Mouse (Mus musculus) liver, embryonic 14.5 days (tissue): ENCODE measurements around the gene Cacng8. TPM values are rescaled to one million over a fixed set of nuclear protein-coding genes. Genes with fewer than 3 reads are reported as not detected.

Source experiments
- ATAC-seq: fragments of 200-750 bp; cut with Nextera tagmentation; 2 replicates; pipeline ENCODE4 v1.8.0; 2017; ENCODE audit warnings: moderate number of reproducible peaks, mild to moderate bottlenecking, moderate library complexity; ENCODE audit not compliant: insufficient read depth
- DNase-seq, 3 experiments: peaks; one replicate each; pipeline ENCODE4 v3.0.0-alpha.2; 2012 to 2013; ENCODE audit warnings: low read depth in 3 of 3, low spot score in 3 of 3
- H3K27ac ChIP-seq: fragments of 300-500 bp; sonication (generic); 2 replicates; pipeline ENCODE4 v1.5.1; 2014; ENCODE audit warnings: moderate library complexity, mild to moderate bottlenecking, control low read depth, inconsistent platforms
- H3K27me3 ChIP-seq: fragments of 300-500 bp; sonication (generic); 2 replicates; pipeline ENCODE4 v1.6.1; 2014; ENCODE audit warnings: mild to moderate bottlenecking, low read length, moderate library complexity; ENCODE audit not compliant: control insufficient read depth, insufficient read depth
- H3K36me3 ChIP-seq: fragments of 300-500 bp; sonication (generic); replicated peaks from 2 replicates; pipeline ENCODE4 v1.6.1; 2014; ENCODE audit warnings: low read depth; ENCODE audit not compliant: control insufficient read depth, insufficient read depth
- H3K4me1 ChIP-seq, 2 experiments: fragments of 200-500 bp in 1 of 2; fragments of 300-500 bp in 1 of 2; sonication (generic) in 1 of 2; replicated peaks; 2 replicates each; pipeline ENCODE4 v1.6.1; 2012 to 2014; ENCODE audit warnings: antibody characterized with exemption in 1 of 2, inconsistent platforms in 1 of 2, low read length in 1 of 2; ENCODE audit not compliant: control insufficient read depth in 2 of 2, insufficient read depth in 2 of 2
- H3K4me2 ChIP-seq: fragments of 300-500 bp; sonication (generic); 2 replicates; pipeline ENCODE4 v1.6.1; 2014; ENCODE audit warnings: low read depth, mild to moderate bottlenecking, control low read depth, moderate library complexity
- H3K4me3 ChIP-seq, 2 experiments: fragments of 200-500 bp in 1 of 2; fragments of 300-500 bp in 1 of 2; sonication (generic) in 1 of 2; 2 replicates each; pipeline ENCODE4 v1.5.1; 2012 to 2014; ENCODE audit warnings: low read depth in 2 of 2, low read length in 2 of 2, mild to moderate bottlenecking in 2 of 2, control low read depth in 1 of 2, inconsistent platforms in 1 of 2, moderate library complexity in 1 of 2; ENCODE audit not compliant: insufficient read depth in 1 of 2
- H3K9ac ChIP-seq: fragments of 300-500 bp; sonication (generic); replicated peaks from 2 replicates; pipeline ENCODE4 v1.6.1; 2014; ENCODE audit warnings: mild to moderate bottlenecking, control low read depth, moderate library complexity
- H3K9me3 ChIP-seq: fragments of 300-500 bp; sonication (generic); 2 replicates; pipeline ENCODE4 v1.6.1; 2016; ENCODE audit warnings: low read length, mixed read lengths; ENCODE audit not compliant: control insufficient read depth
- CTCF ChIP-seq: IDR thresholded peaks from 2 replicates; pipeline ENCODE4 v1.5.1; 2016; ENCODE audit warnings: antibody characterized with exemption, low read depth, control low read depth
- EP300 ChIP-seq: IDR thresholded peaks from 2 replicates; pipeline ENCODE4 v1.6.1; 2016; ENCODE audit warnings: antibody characterized with exemption, low read depth
- WGBS: fragments of 180-500 bp; shearing (Covaris S2); extraction: QIAGEN DNeasy Blood & Tissue Kit; methylation state at CpG from one replicate; pipeline ENCODE4 v1.1.7; 2014; ENCODE audit not compliant: insufficient replicate concordance; 5-methylcytosine and 5-hydroxymethylcytosine counted together
- polyA plus RNA-seq, 2 experiments: library from polyadenylated mRNA; depleted of rRNA in 1 of 2; stranded (reverse) in 1 of 2; unstranded in 1 of 2; fragments of >200 nt; fragmentation: Nextera tagmentation in 1 of 2; extraction: Ambion mirVana in 1 of 2; gene quantifications; 2 replicates each; pipeline versions ENCODE4 v1.2.1 to v1.2.3; 2012 to 2014

The Cacng8 gene
- polyA plus RNA-seq, 2 experiments: 0.04 TPM; not detected in 1

GRCm38 (mm10) chr7:3409729-3410520, 19.4 kb downstream of the Cacng8 start:
- DNase-seq: no peak
- Histone ChIP-seq H3K9me3 (no peaks in the 10 kb centered on the region), H3K9ac (no peak overlapping the region), H3K27ac (no peak overlapping the region), H3K4me3 (no peak overlapping the region), H3K36me3 (no peaks in the 10 kb centered on the region), H3K4me1 (no peaks in the 10 kb centered on the region), H3K4me2 (no peak overlapping the region), H3K27me3 (peaks cover 41% of the 10 kb centered on the region)
- ATAC-seq: no peak
- 10% methylated on average over 11 of the region's 11 CpGs for WGBS
- no peak for TF ChIP-seq CTCF
- no peak for TF ChIP-seq EP300

GRCm38 (mm10) chr7:3411160-3411941, 20.9 kb downstream of the Cacng8 start:
- peaks cover 55% of the 10 kb centered on the region for H3K27me3 ChIP-seq
- H3K4me3 ChIP-seq: no peak overlapping the region
- H3K4me1 ChIP-seq: no peaks in the 10 kb centered on the region
- no peak for ATAC-seq
- H3K4me2 ChIP-seq: peak overlapping the region; percentile 13; the same call in 1 of the 2 replicates
- DNase-seq: no peak
- WGBS: 1% methylated on average over 33 of the region's 33 CpGs
- no peaks in the 10 kb centered on the region for H3K9me3 ChIP-seq
- H3K27ac ChIP-seq: no peak overlapping the region
- TF ChIP-seq EP300 (no peak), CTCF (no peak)
- no peak overlapping the region for H3K9ac ChIP-seq
- H3K36me3 ChIP-seq: no peaks in the 10 kb centered on the region

GRCm38 (mm10) chr7:3412036-3412435, 21.6 kb downstream of the Cacng8 start:
- H3K4me3 ChIP-seq: no peak overlapping the region
- H3K4me1 ChIP-seq: no peaks in the 10 kb centered on the region
- H3K27me3 ChIP-seq: peaks cover 62% of the 10 kb centered on the region

GRCm38 (mm10) chr7:3414888-3415287, 24.4 kb downstream of the Cacng8 start:
- Histone ChIP-seq H3K27me3 (peaks cover 62% of the 10 kb centered on the region), H3K4me3 (peak overlapping the region in 1 of 2 experiments; percentile 38; a peak in 2 of 4 replicates), H3K9ac (no peak overlapping the region), H3K4me2 (peak overlapping the region; percentile 62), H3K4me1 (no peaks in the 10 kb centered on the region), H3K9me3 (no peaks in the 10 kb centered on the region), H3K27ac (no peak overlapping the region), H3K36me3 (no peaks in the 10 kb centered on the region)
- WGBS: 2% methylated on average over 43 of the region's 47 CpGs
- ATAC-seq: no peak
- TF ChIP-seq CTCF (no peak), EP300 (no peak)
- DNase-seq: no peak

More at GRCm38 (mm10) chr7:3412036-3412435, 21.6 kb downstream of the Cacng8 start:
- Histone ChIP-seq H3K36me3 (no peaks in the 10 kb centered on the region), H3K9me3 (no peaks in the 10 kb centered on the region), H3K27ac (no peak overlapping the region), H3K4me2 (no peak overlapping the region), H3K9ac (no peak overlapping the region)
- DNase-seq (no peak), ATAC-seq (no peak)
- TF ChIP-seq CTCF (no peak; the same call in 1 of the 2 replicates), EP300 (no peak)
- 1% methylated on average over 18 of the region's 20 CpGs for WGBS

DNA sequence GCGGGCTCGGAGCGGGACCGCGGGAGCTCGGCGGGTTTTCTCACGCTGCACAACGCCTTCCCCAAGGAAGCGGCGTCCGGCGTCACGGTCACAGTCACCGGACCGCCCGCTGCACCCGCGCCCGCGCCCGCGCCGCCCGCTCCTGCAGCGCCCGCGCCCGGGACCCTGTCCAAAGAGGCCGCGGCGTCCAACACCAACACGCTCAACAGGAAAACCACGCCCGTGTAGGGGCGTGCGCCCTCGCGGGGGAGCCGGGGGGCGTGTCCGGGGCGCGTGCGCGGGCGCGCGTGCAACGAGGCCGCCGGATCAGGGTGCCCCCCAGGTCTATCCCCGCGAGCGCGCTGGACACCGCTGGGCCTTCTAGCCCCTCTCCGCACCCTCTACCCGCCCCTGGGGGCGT, 24.9 kb downstream of the Cacng8 start:
- no peak overlapping the region for H3K9ac ChIP-seq

More for the DNA sequence above, 24.9 kb downstream of the Cacng8 start:
- peak overlapping the region in 1 of 2 experiments; percentile 38; a peak in 3 of 4 replicates for H3K4me3 ChIP-seq
- no peak overlapping the region for H3K27ac ChIP-seq
- ATAC-seq (no peak), DNase-seq (no peak)
- peak overlapping the region; percentile 62 for H3K4me2 ChIP-seq
- peaks cover 62% of the 10 kb centered on the region for H3K27me3 ChIP-seq
- no peaks in the 10 kb centered on the region for H3K4me1 ChIP-seq
- H3K36me3 ChIP-seq: no peaks in the 10 kb centered on the region
- TF ChIP-seq CTCF: no peak
- no peak for TF ChIP-seq EP300
- 1% methylated on average over 59 of the region's 60 CpGs for WGBS
- H3K9me3 ChIP-seq: no peaks in the 10 kb centered on the region
